Mouse (Mus musculus): Measurements from ENCODE around the gene Ap4b1. TPM values are rescaled to one million over a fixed set of nuclear protein-coding genes. Genes with fewer than 3 reads are reported as not detected.

The Ap4b1 gene
- 14.5 TPM for polyA plus RNA-seq (2012; fragmentation: generic; extraction: Trizol)

- Histone ChIP-seq H3K36me3 (ENCODE audit: control insufficient read depth, insufficient read depth) (peaks cover 6% of the 10 kb centered on the region), H3K79me2 (ENCODE audit: control insufficient read depth, insufficient read depth) (peaks cover 16% of the 10 kb centered on the region), H3ac (ENCODE audit: control insufficient read depth, insufficient read length) (peak within 1 kb of the TSS; percentile 31), H3K27me3 (ENCODE audit: control insufficient read depth, insufficient read depth, insufficient read length) (no peaks in the 10 kb centered on the region), H3K4me3 (peak within 1 kb of the TSS; percentile 93), H3K4me2 (ENCODE audit: low read depth) (peak within 1 kb of the TSS; percentile 93)
- TF ChIP-seq MAX (IDR thresholded peaks at IDR 0.05; ENCODE audit: low read depth) (no peak), E2F4 (IDR thresholded peaks at IDR 0.05; ENCODE audit: insufficient read depth) (peak; percentile 92), MYOD1 (IDR thresholded peaks at IDR 0.05; ENCODE audit: control insufficient read depth in 1 of 3, insufficient read length in 2 of 3, low read depth in 2 of 3) (peak in 1 of 3 experiments; percentile 12), SRF (IDR thresholded peaks at IDR 0.05; ENCODE audit: control insufficient read depth, insufficient read length, low read depth) (peak; percentile 56), TCF3 (IDR thresholded peaks at IDR 0.05; ENCODE audit: insufficient read length, low read depth) (no peak), POLR2AphosphoS2 (IDR thresholded peaks at IDR 0.05; ENCODE audit: insufficient read length, low read depth) (peak; percentile 71), POLR2A (IDR thresholded peaks at IDR 0.05; ENCODE audit: insufficient read length, low read depth) (peak; percentile 71)
These were observed at the start of gene Ap4b1, which contains the start of the genes Dclre1b and Gm43064 for GRCm38 (mm10) chr3:103808891-103809798. TSS of gene Ap4b1 (plus strand) at chr3:103809520. TSS of gene Dclre1b (minus strand) at chr3:103809444. TSS of gene Gm43064 (plus strand) at chr3:103809573.

- H3K27me3 ChIP-seq (ENCODE audit: control insufficient read depth, insufficient read depth, insufficient read length): no peaks in the 10 kb centered on the region
- H3K79me2 ChIP-seq (ENCODE audit: control insufficient read depth, insufficient read depth): peaks cover 10% of the 10 kb centered on the region
- H3K4me3 ChIP-seq: no peak overlapping the region
- no peak overlapping the region for H3K4me2 ChIP-seq (ENCODE audit: low read depth)
- TF ChIP-seq TCF3 (IDR thresholded peaks at IDR 0.05; ENCODE audit: insufficient read length, low read depth) (no peak), REST (IDR thresholded peaks at IDR 0.05; ENCODE audit: insufficient read depth, insufficient read length) (no peak), SRF (IDR thresholded peaks at IDR 0.05; ENCODE audit: control insufficient read depth, insufficient read length, low read depth) (no peak), MYOG (IDR thresholded peaks at IDR 0.05; ENCODE audit: control insufficient read depth in 1 of 3, insufficient read depth in 1 of 3, insufficient read length in 2 of 3, low read depth in 2 of 3) (no peak), USF1 (IDR thresholded peaks at IDR 0.05; ENCODE audit: low read depth) (no peak), POLR2A (IDR thresholded peaks at IDR 0.05; ENCODE audit: insufficient read length, low read depth) (no peak), MAX (IDR thresholded peaks at IDR 0.05; ENCODE audit: low read depth) (no peak), E2F4 (IDR thresholded peaks at IDR 0.05; ENCODE audit: insufficient read depth) (no peak), MYOD1 (IDR thresholded peaks at IDR 0.05; ENCODE audit: control insufficient read depth in 1 of 3, insufficient read length in 2 of 3, low read depth in 2 of 3) (no peak), TCF12 (IDR thresholded peaks at IDR 0.05; ENCODE audit: insufficient read depth, poor library complexity, severe bottlenecking) (no peak), CEBPB (IDR thresholded peaks at IDR 0.05; ENCODE audit: insufficient read depth, poor library complexity, severe bottlenecking) (no peak), POLR2AphosphoS2 (IDR thresholded peaks at IDR 0.05; ENCODE audit: insufficient read length, low read depth) (no peak)
- H3K36me3 ChIP-seq (ENCODE audit: control insufficient read depth, insufficient read depth): peaks cover 43% of the 10 kb centered on the region
- H3ac ChIP-seq (ENCODE audit: control insufficient read depth, insufficient read length): no peak overlapping the region
These were observed 42.5 kb upstream of the Ap4b1 start for GRCm38 (mm10) chr3:103766789-103767188.

DNA sequence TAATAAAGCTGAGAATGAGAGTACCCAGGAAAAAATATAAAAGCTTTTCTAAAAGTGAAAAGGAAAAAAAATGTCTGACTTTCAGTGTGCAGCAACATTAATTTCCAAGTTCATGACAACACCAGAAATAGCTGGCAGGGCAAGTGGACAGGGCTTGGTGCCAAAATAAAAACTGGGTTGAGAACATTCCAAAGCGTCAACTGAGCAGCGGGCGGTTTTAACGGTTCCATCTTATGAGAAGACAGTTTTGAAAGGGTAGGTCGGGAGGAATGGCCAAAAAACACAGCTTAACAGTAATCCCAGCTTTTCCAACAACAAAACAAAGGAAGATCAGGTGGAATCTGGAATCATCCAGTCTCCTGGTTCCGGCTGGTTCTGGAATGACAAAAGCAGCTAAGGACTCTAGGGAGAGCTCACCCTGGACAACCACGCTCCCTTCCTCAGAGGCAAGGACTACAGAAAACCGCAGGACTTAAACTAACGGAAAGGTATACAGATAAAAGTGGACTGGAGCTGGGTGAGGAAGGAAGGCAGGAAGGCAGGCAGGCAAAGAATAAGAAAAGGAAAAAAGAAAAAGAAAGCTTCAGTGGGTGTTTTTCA, 37.7 kb upstream of the Ap4b1 start:
- H3ac ChIP-seq (ENCODE audit: control insufficient read depth, insufficient read length): no peak overlapping the region
- peaks cover 39% of the 10 kb centered on the region for H3K36me3 ChIP-seq (ENCODE audit: control insufficient read depth, insufficient read depth)
- H3K4me2 ChIP-seq (ENCODE audit: low read depth): no peak overlapping the region
- TF ChIP-seq MYOD1 (IDR thresholded peaks at IDR 0.05; ENCODE audit: control insufficient read depth in 1 of 3, insufficient read length in 2 of 3, low read depth in 2 of 3): no peak
- no peak for TF ChIP-seq POLR2A (IDR thresholded peaks at IDR 0.05; ENCODE audit: insufficient read length, low read depth)
- no peak for TF ChIP-seq CEBPB (IDR thresholded peaks at IDR 0.05; ENCODE audit: insufficient read depth, poor library complexity, severe bottlenecking)
- no peak for TF ChIP-seq USF1 (IDR thresholded peaks at IDR 0.05; ENCODE audit: low read depth)
- no peak for TF ChIP-seq REST (IDR thresholded peaks at IDR 0.05; ENCODE audit: insufficient read depth, insufficient read length)
- no peak overlapping the region for H3K4me3 ChIP-seq
- peaks cover 46% of the 10 kb centered on the region for H3K79me2 ChIP-seq (ENCODE audit: control insufficient read depth, insufficient read depth)
- H3K27me3 ChIP-seq (ENCODE audit: control insufficient read depth, insufficient read depth, insufficient read length): no peaks in the 10 kb centered on the region

- Histone ChIP-seq H3K4me3 (no peak overlapping the region), H3K79me2 (ENCODE audit: control insufficient read depth, insufficient read depth) (peaks cover 57% of the 10 kb centered on the region), H3K27me3 (ENCODE audit: control insufficient read depth, insufficient read depth, insufficient read length) (no peaks in the 10 kb centered on the region), H3K36me3 (ENCODE audit: control insufficient read depth, insufficient read depth) (peaks cover 52% of the 10 kb centered on the region), H3K4me2 (ENCODE audit: low read depth) (no peak overlapping the region), H3ac (ENCODE audit: control insufficient read depth, insufficient read length) (no peak overlapping the region)
- no peak for TF ChIP-seq MYOD1 (IDR thresholded peaks at IDR 0.05; ENCODE audit: control insufficient read depth in 1 of 3, insufficient read length in 2 of 3, low read depth in 2 of 3)
- no peak for TF ChIP-seq TCF12 (IDR thresholded peaks at IDR 0.05; ENCODE audit: insufficient read depth, poor library complexity, severe bottlenecking)
- TF ChIP-seq E2F4 (IDR thresholded peaks at IDR 0.05; ENCODE audit: insufficient read depth): no peak
- no peak for TF ChIP-seq REST (IDR thresholded peaks at IDR 0.05; ENCODE audit: insufficient read depth, insufficient read length)
- TF ChIP-seq USF1 (IDR thresholded peaks at IDR 0.05; ENCODE audit: low read depth): no peak
- TF ChIP-seq TCF3 (IDR thresholded peaks at IDR 0.05; ENCODE audit: insufficient read length, low read depth): no peak
- no peak for TF ChIP-seq MAX (IDR thresholded peaks at IDR 0.05; ENCODE audit: low read depth)
- TF ChIP-seq POLR2AphosphoS2 (IDR thresholded peaks at IDR 0.05; ENCODE audit: insufficient read length, low read depth): no peak
- no peak for TF ChIP-seq MYOG (IDR thresholded peaks at IDR 0.05; ENCODE audit: control insufficient read depth in 1 of 3, insufficient read depth in 1 of 3, insufficient read length in 2 of 3, low read depth in 2 of 3)
- no peak for TF ChIP-seq CEBPB (IDR thresholded peaks at IDR 0.05; ENCODE audit: insufficient read depth, poor library complexity, severe bottlenecking)
- no peak for TF ChIP-seq SRF (IDR thresholded peaks at IDR 0.05; ENCODE audit: control insufficient read depth, insufficient read length, low read depth)
- TF ChIP-seq POLR2A (IDR thresholded peaks at IDR 0.05; ENCODE audit: insufficient read length, low read depth): no peak
These were observed 36.5 kb upstream of the Ap4b1 start for GRCm38 (mm10) chr3:103772846-103773245.

Data from myocyte (in vitro differentiated cells).